Mouse (Mus musculus) neural tube, embryonic 10.5 days (tissue): ENCODE measurements around the gene Acsbg1.
"Not testable (repeated sequence)": the region's sequence is repeated elsewhere in the genome, so short reads cannot be mapped to it uniquely, and the experiment has no call there.

Experiments
- DNase-seq: peaks from one replicate; pipeline ENCODE4 v3.0.0-alpha.2; 2017; ENCODE audit warnings: low spot score; ENCODE audit errors: extremely low spot score

Gene Acsbg1

GRCm38 (mm10) chr9:54661605-54662377, at the start of gene Acsbg1:
Gene Acsbg1, minus strand, starts transcription at chr9:54661870.
- DNase-seq, result no peak

DNA sequence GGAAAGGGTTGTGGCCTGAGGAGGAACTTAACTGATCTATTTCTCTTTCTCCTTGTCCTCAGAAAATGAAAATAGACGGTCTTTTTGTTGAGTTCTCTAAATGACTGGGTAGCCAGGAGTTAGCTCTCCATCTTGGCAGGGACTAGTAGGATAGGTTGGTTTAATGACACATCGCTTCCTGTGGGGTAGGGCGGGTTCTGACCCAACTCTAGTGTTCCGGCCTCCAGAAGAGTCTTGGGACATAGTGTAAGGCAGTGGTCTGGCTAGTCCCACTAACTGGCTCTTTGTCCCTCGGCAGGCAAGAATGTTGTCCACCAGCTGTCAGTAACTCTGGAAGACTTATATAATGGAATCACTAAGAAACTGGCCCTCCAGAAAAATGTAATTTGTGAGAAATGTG, 46.4 kb upstream of the Acsbg1 start:
- no peak for DNase-seq

- no peak for DNase-seq
These were observed 45.8 kb upstream of the Acsbg1 start for GRCm38 (mm10) chr9:54707288-54707999.

DNA sequence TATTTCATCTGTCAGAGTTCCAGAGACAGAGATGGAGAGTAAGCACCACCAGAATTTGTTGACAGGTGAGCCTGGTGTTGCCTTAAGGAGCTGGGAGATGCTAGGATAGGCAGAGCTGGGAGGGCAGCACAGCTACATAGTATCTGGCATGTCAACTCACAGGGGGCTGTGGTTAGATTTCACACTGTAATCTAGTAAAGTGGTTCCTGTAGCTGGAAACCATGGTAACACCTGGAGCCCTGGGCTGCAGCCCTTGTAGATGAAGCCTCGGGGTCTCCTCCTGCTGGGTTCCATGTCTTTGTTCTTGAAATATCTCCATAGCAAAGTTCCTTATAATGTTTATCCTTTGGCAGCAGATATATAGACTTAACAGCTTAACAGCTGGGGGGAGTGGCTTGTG, 43.9 kb upstream of the Acsbg1 start:
- no peak for DNase-seq

DNA sequence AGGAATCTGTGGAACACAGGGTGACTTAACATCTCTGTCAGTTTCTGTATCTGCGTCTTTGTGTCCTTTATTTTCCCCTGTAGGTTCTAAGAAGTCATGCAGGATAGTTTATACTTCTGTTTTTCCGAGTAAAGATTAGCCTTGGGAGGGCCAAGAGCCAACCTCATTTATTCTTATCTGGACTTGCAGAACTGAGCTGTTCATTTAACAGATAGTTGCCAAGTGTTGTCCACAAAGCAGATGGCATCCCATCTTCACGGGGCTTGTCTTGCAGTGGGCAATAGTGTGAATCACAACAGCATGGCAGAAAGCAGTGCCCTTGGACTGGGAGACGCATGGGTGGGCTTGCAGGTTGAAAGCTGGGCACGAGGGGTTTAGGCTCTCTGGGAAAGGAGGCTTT, 42.7 kb upstream of the Acsbg1 start:
- no peak for DNase-seq

DNA sequence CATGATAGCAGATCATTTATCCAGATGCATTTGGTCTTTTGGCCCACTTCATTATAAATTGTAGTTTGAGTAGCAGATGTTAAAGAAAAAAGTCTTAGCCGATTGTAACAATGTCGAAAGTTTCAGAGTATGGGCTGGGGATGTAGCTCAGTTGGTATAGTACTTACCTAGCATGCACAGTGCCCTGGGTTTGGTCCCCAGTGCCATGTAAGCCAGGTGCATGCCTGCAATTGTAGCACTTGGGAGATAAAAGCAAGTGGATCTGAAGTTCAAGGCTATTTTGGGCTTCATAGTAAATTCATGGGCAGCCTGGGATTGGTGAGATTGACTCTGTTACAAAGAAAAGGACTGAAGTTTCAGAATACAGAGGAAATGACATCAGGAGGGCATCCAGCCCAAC, 40.9 kb upstream of the Acsbg1 start:
- no peak for DNase-seq

DNA sequence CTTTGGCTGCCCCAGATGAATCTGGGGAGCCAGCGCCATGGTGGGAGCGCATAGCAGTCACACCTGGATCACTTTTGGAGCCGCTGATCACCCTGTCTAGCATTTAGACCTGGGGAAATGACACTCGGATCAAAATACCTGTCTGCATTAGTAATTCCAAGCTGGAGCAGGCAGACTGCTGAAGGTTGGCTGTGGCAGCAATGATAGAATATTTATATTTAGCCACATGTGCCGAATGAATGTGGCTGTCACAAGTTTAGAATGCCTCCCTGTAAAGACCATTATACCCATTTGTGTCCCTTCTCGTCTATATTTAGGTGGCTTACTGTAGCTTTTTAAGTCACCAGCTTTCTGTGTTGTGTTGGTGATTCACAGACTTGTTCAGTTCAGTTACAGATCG, 39.1 kb upstream of the Acsbg1 start:
- DNase-seq, result no peak

GRCm38 (mm10) chr9:54700174-54700475, 38.5 kb upstream of the Acsbg1 start:
- no peak for DNase-seq

- DNase-seq, result peak; percentile 70
These were observed 37.9 kb upstream of the Acsbg1 start for GRCm38 (mm10) chr9:54699345-54700173.

DNA sequence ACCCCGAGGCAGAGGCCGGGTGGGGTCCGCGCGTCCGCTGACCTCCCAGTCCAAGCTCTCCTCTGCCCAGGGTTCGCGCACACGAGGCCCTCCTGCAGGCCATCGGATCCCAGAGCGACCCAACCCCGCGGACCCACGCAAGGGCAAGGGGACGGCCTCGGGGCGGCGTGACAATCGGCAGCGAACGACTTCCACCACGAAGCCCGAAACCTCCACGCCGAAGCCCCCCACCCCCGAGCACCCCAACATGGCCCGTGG, 37.3 kb upstream of the Acsbg1 start:
- DNase-seq, result no peak

- no peak for DNase-seq
These were observed 36.8 kb upstream of the Acsbg1 start, which contains the start of gene Dnaja4 for GRCm38 (mm10) chr9:54698318-54699086. Gene Dnaja4, plus strand, starts transcription at chr9:54698873.

- peak; percentile 26 for DNase-seq
These were observed 29.7 kb upstream of the Acsbg1 start for GRCm38 (mm10) chr9:54691241-54691805.

DNA sequence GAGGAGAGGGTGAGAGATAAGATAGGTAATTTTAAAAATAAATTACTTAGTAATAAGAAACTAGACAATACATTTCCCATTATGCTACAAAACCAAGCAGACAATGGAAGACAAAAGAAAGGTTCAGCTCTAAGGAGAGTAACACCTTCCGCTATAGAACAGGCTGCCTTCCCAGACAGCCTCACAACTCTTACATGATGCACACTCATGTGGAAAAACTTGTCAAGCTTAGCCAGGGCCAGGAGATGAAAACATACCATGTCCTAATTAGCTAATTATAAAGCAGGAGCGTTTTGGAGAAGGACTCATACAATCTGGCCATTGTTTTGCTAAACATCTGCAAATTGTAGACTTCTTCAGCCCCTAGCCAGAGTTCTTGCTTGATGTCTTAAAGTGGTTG, 29.0 kb upstream of the Acsbg1 start:
- DNase-seq, result not testable (repeated sequence)

DNA sequence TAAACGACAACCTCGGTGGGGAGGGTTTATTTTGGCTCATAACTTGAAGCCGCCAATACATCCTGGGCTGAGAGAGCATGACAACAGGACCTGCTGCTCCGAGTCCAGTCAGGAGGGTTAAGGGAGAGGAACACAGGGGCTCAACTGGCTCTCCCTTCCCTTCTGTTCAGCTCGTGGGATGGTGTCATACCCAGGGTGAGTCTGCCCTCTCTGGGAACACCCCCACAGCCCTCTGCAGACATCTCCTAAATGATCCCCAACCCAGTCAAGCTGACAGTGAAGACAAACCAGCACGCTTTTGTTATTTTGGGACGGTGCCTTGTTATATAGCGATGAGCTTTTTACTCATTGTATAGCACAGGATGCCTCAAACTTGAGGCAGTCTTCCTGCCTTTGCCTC, 27.8 kb upstream of the Acsbg1 start:
- DNase-seq, result no peak

GRCm38 (mm10) chr9:54687246-54688236, 25.9 kb upstream of the Acsbg1 start:
- no peak for DNase-seq

DNA sequence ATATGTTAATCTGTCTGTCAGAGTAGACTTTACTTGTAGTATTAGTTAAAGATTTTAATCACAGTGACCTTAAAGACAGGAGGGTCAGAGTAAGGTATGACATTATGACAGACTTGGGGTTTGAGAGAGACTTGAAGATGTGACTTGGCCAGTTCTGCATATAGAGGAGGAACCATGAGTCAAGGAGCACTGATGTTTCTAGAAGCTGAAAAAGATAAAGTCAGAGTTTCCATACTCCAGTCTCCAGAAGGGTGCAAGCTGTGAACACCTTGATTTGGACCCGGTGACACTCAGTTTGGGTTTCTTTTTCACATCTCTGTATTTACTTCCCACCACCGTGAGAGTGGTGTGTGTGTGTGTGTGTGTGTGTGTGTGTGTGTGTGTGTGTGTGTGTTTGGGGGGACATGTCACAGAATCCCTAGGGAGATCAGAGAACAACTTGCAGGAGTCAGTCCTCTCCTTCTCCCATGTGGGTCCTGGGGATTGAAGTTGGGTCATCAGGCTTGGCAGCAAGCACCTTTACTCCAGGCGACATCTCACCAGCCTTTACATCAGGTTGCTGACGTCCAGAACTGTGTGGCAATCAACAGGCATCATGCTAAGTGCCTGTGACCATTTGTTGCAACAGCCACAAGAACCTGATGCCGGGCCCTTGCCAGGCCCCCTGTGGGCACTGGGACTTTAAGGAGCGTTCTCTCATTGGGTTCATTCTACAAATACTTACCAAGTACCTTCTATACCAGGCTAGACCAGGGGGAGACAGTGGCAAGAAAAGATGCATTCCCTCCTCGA, 22.3 kb upstream of the Acsbg1 start:
- DNase-seq, result no peak

DNA sequence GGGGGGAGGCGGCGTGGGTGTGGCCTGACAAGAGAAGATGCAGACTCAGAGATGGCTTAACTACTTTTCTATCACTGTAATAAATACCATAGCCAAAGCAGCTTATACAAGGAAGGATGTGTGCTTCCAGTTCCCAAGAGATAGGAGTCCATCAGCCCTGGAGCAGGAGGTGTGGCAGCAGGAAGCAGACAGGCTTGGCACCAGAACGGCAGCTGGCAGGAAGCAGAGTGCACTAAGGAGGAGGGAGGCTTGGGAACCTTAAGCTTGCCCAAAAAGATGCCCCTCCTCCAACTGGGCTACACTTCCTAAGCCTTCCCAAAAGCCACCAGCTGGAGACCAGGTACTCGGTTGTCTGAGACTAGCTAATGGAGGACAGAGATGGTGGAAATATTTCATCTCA, 21.2 kb upstream of the Acsbg1 start:
- DNase-seq, result no peak

DNA sequence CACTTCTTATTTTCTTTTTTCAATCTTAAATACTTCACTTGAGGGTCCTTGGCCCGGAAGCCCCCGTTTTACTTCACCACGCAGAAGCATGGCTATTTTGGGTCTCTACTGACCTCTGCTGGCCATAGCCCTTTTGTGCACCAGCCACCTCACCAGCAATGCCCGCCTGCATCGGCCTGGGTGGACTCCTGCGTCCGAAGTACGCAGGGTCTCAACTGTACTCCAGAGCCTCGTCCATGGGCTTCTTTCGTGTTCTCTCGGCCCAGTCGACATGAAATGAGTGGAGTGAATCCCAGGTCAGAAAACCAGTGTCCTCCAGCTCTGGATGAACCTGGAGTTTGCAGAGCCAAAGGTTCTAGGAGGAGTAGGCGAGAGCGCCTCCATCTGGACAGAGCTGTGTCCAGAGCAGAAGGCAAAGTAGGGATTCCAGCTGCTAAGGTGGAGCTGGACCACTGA, 14.9 kb upstream of the Acsbg1 start:
- peak; percentile 88 for DNase-seq

- DNase-seq, result no peak
These were observed 12.2 kb upstream of the Acsbg1 start for GRCm38 (mm10) chr9:54673887-54674286.
